Mouse (Mus musculus) spleen, adult 2 months (tissue): Measurements from ENCODE around the gene Rps6ka1. TPM values are rescaled to one million over a fixed set of nuclear protein-coding genes. Genes with fewer than 3 reads are reported as not detected.
"Not testable (repeated sequence)": the region's sequence is repeated elsewhere in the genome, so short reads cannot be mapped to it uniquely, and the experiment has no call there.

ENCODE experiments used
- DNase-seq, 2 experiments: peaks; one replicate each; pipeline versions ENCODE4 v3.0.0 to v3.0.0-alpha.2; 2012 to 2021; ENCODE audit warnings: low spot score in 2 of 2, low read depth in 1 of 2
- H3K27ac ChIP-seq: fragments of 200-500 bp; 2 replicates; pipeline ENCODE4 v1.5.1; 2012; ENCODE audit warnings: low read length, inconsistent platforms; ENCODE audit not compliant: insufficient read depth
- H3K27me3 ChIP-seq: fragments of 200-500 bp; 2 replicates; pipeline ENCODE4 v1.6.1; 2012; ENCODE audit warnings: mild to moderate bottlenecking, moderate library complexity, low read length, inconsistent platforms; ENCODE audit not compliant: control insufficient read depth, insufficient read depth
- H3K36me3 ChIP-seq: fragments of 200-500 bp; 2 replicates; pipeline ENCODE4 v1.6.1; 2012; ENCODE audit warnings: mild to moderate bottlenecking, low read length, inconsistent platforms; ENCODE audit not compliant: control insufficient read depth, insufficient read depth
- H3K4me1 ChIP-seq: fragments of 200-500 bp; 2 replicates; pipeline ENCODE4 v1.6.1; 2011; ENCODE audit warnings: inconsistent platforms; ENCODE audit not compliant: control insufficient read depth, insufficient read depth, insufficient read length
- H3K4me3 ChIP-seq: fragments of 200-500 bp; 2 replicates; pipeline ENCODE4 v1.5.1; 2011; ENCODE audit warnings: mild to moderate bottlenecking, inconsistent platforms; ENCODE audit not compliant: insufficient read depth, insufficient read length; ENCODE audit errors: extremely low read depth
- CTCF ChIP-seq: fragments of 200-500 bp; IDR thresholded peaks from 2 replicates; pipeline ENCODE4 v1.5.1; 2011; ENCODE audit warnings: mild to moderate bottlenecking, inconsistent platforms; ENCODE audit not compliant: insufficient read depth, insufficient read length, insufficient replicate concordance; ENCODE audit errors: extremely low read depth
- POLR2A ChIP-seq: fragments of 200-500 bp; IDR thresholded peaks from 2 replicates; pipeline ENCODE4 v1.6.1; 2011; ENCODE audit warnings: low read depth, low read length, inconsistent platforms
- WGBS: fragments of 180-500 bp; shearing (Covaris S2); methylation state at CpG from one replicate; pipeline ENCODE4 v1.1.7; 2018; 5-methylcytosine and 5-hydroxymethylcytosine counted together
- polyA plus RNA-seq: library from polyadenylated mRNA; depleted of rRNA; stranded (reverse); fragments of >200 nt; gene quantifications from 2 replicates; pipeline ENCODE4 v1.2.3, GENCODE M21; 2012

Rps6ka1 gene
- polyA plus RNA-seq, 1 experiment: 76.6 TPM

DNA sequence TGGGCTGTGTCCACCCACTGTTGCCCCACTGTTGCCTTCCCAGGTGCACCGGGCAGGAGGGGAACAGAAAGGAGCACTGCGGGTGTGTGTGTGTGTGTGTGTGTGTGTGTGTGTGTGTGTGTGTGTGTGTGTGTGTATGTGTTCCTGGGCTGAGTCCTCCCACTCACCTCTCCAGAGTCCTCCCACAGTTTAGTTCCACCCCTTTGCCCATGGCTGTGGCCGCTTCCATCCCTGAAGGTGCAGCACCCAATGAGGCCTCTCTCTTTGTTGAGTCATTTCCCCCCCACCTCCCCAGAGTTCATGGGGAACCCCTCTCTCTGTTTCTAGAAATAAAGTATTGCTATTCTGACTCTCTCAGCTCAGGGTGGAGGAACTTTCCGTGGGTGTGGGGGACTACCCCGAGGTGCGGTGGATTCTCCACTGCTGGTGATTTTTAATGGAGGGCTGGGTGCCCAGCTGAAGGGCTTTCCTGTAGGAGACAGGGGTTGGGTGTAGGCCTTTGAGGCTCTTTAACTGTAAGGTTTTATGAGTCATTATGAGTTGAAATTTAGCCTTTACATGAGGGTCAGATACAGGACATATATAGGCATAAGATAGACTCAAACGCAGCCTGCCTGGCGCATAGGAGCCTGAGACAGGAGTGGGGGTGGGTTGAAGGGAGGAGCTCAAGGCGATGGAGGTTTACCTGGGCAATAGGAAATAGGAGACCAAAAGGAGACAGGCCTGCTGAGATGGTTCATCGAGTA is 44.4 kb downstream of the Rps6ka1 start:
- H3K4me3 ChIP-seq: no peak overlapping the region
- 23% methylated on average over 10 of the region's 10 CpGs for WGBS
- H3K27ac ChIP-seq: peak overlapping the region; percentile 28
- no peak for TF ChIP-seq POLR2A
- TF ChIP-seq CTCF: no peak
- H3K4me1 ChIP-seq: peaks cover 22% of the 10 kb centered on the region; the same call in 1 of the 2 replicates
- H3K36me3 ChIP-seq: peaks cover 8% of the 10 kb centered on the region
- no peaks in the 10 kb centered on the region for H3K27me3 ChIP-seq
- DNase-seq: peak; percentile 40 to 58

GRCm38 (mm10) chr4:133841756-133842483 is 45.7 kb downstream of the Rps6ka1 start:
- H3K4me1 ChIP-seq: peaks cover 25% of the 10 kb centered on the region; the same call in 1 of the 2 replicates

GRCm38 (mm10) chr4:133841035-133841434 is 46.6 kb downstream of the Rps6ka1 start:
- H3K4me1 ChIP-seq: peaks cover 25% of the 10 kb centered on the region; the same call in 1 of the 2 replicates
- H3K27ac ChIP-seq: peak overlapping the region; percentile 89
- H3K36me3 ChIP-seq: no peaks in the 10 kb centered on the region
- peak; percentile 85 to 86 for DNase-seq
- TF ChIP-seq POLR2A (no peak), CTCF (no peak)
- no peak overlapping the region for H3K4me3 ChIP-seq
- WGBS: 4% methylated on average over 9 of the region's 9 CpGs
- no peaks in the 10 kb centered on the region for H3K27me3 ChIP-seq

More at GRCm38 (mm10) chr4:133841756-133842483, 45.7 kb downstream of the Rps6ka1 start:
- H3K36me3 ChIP-seq, H3K27me3 ChIP-seq, DNase-seq, H3K27ac ChIP-seq, H3K4me3 ChIP-seq: not testable (repeated sequence)
- 42% methylated on average over 7 of the region's 7 CpGs for WGBS

DNA sequence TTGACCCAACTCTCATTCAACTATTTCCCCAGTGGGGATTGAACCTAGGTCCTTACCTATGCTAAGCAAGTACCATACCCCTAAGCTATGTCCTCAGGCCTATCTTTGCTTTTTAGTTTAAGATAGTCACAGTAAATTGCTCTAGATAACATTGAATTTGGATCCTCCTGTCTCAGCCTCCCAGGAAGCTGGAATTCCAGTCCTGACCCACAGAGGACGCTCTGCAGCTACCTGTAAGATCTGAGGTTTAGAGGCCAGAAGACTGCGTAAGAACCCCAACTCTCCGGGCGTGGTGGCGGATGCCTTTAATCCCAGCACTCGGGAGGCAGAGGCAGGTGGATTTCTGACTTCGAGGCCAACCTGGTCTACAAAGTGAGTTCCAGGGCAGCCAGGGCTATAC is 47.1 kb downstream of the Rps6ka1 start:
- Histone ChIP-seq H3K36me3 (no peaks in the 10 kb centered on the region), H3K27ac (peak overlapping the region; percentile 89), H3K4me3 (no peak overlapping the region), H3K4me1 (peaks cover 25% of the 10 kb centered on the region; the same call in 1 of the 2 replicates), H3K27me3 (no peaks in the 10 kb centered on the region)
- no peak for TF ChIP-seq CTCF
- TF ChIP-seq POLR2A: no peak
- DNase-seq: no peak
- 81% methylated on average over 7 of the region's 7 CpGs for WGBS

DNA sequence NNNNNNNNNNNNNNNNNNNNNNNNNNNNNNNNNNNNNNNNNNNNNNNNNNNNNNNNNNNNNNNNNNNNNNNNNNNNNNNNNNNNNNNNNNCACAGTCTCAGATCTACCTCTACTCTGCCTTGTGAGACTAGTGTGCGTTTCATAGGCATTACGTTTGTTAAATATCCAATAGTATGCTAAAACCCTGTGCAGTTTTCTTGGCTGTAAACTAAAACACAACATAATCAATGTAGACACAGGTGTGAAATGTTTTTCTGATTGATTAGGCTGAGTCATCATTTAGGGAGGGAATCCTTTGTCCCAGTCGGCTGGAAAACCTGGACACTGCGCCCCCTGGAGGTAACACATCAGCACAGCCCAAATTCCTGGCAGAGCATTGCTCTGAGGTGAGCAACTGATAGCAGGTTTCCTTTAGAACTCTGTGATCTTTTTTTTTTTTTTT is 48.2 kb downstream of the Rps6ka1 start:
- H3K4me3 ChIP-seq: no peak overlapping the region
- peaks cover 23% of the 10 kb centered on the region; the same call in 1 of the 2 replicates for H3K4me1 ChIP-seq
- DNase-seq: no peak
- no peaks in the 10 kb centered on the region for H3K36me3 ChIP-seq
- no peaks in the 10 kb centered on the region for H3K27me3 ChIP-seq
- no peak overlapping the region for H3K27ac ChIP-seq
- no peak for TF ChIP-seq POLR2A
- TF ChIP-seq CTCF: 0 out of 2 replicates have a peak, but pooled peaks have one; percentile 4
- WGBS: 70% methylated on average over 4 of the region's 4 CpGs

- Histone ChIP-seq H3K4me3 (no peak overlapping the region), H3K27ac (no peak overlapping the region), H3K36me3 (no peaks in the 10 kb centered on the region), H3K27me3 (no peaks in the 10 kb centered on the region), H3K4me1 (peaks cover 11% of the 10 kb centered on the region; the same call in 1 of the 2 replicates)
- TF ChIP-seq CTCF: peak; percentile 78
- no peak for TF ChIP-seq POLR2A
- peak in 1 of 2 experiments; percentile 53 for DNase-seq
- WGBS: 47% methylated on average over 10 of the region's 10 CpGs
These were observed 51.0 kb downstream of the Rps6ka1 start for GRCm38 (mm10) chr4:133836575-133836974.

- no peaks in the 10 kb centered on the region for H3K36me3 ChIP-seq
- H3K27me3 ChIP-seq: no peaks in the 10 kb centered on the region
- no peak for DNase-seq
- WGBS: 94% methylated on average over 5 of the region's 5 CpGs
- H3K4me3 ChIP-seq: no peak overlapping the region
- H3K27ac ChIP-seq: no peak overlapping the region
- TF ChIP-seq POLR2A (no peak), CTCF (no peak)
- H3K4me1 ChIP-seq: peaks cover 3% of the 10 kb centered on the region; the same call in 1 of the 2 replicates
These were observed 52.4 kb downstream of the Rps6ka1 start for GRCm38 (mm10) chr4:133835211-133835610.
